Mouse (Mus musculus): ENCODE results near the gene Srsf10. TPM values are rescaled to one million over a fixed set of nuclear protein-coding genes. Genes with fewer than 3 reads are reported as not detected.

The Srsf10 gene
- polyA plus RNA-seq, 1 experiment from 2014 or later = 298 TPM

DNA sequence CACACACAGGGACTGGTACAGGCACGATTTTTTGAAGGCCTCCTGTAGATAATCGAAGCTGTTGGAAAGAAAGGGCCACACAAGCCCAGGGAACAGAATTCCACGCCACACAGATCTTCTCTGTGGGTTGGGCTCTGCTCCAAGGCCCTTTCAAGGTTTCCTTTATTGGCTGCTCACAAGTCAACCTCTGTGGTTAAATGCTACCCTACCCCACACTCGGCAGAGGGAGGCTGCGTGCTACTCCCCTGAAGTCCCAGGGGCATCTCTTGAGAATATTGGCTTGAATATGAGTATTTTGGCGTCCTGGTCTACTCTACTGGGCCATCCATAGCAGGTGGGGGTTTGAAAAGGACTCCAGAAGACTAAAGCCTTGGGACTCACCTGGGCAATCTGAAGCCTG is 40.6 kb downstream of the Srsf10 start:
- WGBS = 76% methylated on average over 6 of the region's 6 CpGs
- Histone ChIP-seq H3K9ac (replicated peaks; ENCODE audit: low read depth, low read length) (no peak overlapping the region), H3K27me3 (ENCODE audit: control insufficient read depth, insufficient read depth, low read length) (no peaks in the 10 kb centered on the region), H3K36me3 (ENCODE audit: control insufficient read depth, insufficient read depth, low read length) (no peaks in the 10 kb centered on the region), H3K4me2 (replicated peaks; ENCODE audit: low read depth, low read length) (no peak overlapping the region), H3K9me3 (ENCODE audit: control insufficient read depth, low read depth, low read length) (no peaks in the 10 kb centered on the region), H3K4me3 (ENCODE audit: low read depth, low read length) (no peak overlapping the region), H3K27ac (ENCODE audit: low read length) (no peak overlapping the region), H3K4me1 (ENCODE audit: control insufficient read depth, insufficient read depth, low read length) (no peaks in the 10 kb centered on the region)
- no peak for ATAC-seq (ENCODE audit: insufficient number of reproducible peaks, insufficient read depth, low FRiP score, low read depth)

DNA sequence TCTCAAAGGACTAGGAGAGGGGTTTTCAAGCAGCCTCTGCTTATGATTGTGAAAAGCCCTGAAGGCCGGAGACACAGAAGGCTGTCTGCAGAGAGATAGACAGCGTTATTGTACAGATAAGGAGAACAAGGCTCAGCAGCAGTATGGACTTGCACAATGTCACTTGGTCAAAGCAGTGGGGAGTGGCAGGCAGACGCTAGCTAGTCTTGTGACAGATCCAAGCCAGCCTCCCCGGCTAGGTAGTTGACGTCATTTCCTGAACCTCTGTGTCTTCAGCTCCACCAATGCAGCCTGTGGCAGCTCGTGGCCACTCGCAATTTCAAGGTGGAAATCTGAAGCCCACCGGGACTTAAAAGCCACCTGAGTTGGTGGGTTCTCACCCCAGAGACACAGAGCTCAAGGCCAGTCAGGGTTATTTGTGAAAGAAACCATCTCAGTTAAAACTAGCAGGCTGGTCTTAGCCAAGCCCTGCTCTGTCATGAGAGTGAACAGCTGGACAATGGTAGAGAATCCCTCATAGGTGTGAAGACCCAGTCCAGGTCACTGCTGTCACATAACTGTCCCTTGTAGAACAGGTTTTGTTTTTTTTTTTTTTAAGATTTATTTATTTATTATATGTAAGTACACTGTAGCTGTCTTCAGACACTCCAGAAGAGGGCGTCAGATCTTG is 43.0 kb downstream of the Srsf10 start:
- H3K4me2 ChIP-seq (replicated peaks; ENCODE audit: low read depth, low read length) = no peak overlapping the region
- no peaks in the 10 kb centered on the region for H3K4me1 ChIP-seq (ENCODE audit: control insufficient read depth, insufficient read depth, low read length)
- no peak overlapping the region for H3K4me3 ChIP-seq (ENCODE audit: low read depth, low read length)
- no peak overlapping the region for H3K9ac ChIP-seq (replicated peaks; ENCODE audit: low read depth, low read length)
- H3K9me3 ChIP-seq (ENCODE audit: control insufficient read depth, low read depth, low read length) = no peaks in the 10 kb centered on the region
- 0 out of 2 replicates have a peak, but pooled peaks have one; percentile 53 for ATAC-seq (ENCODE audit: insufficient number of reproducible peaks, insufficient read depth, low FRiP score, low read depth)
- no peaks in the 10 kb centered on the region for H3K36me3 ChIP-seq (ENCODE audit: control insufficient read depth, insufficient read depth, low read length)
- H3K27ac ChIP-seq (ENCODE audit: low read length) = no peak overlapping the region
- WGBS = 63% methylated on average over 8 of the region's 9 CpGs
- H3K27me3 ChIP-seq (ENCODE audit: control insufficient read depth, insufficient read depth, low read length) = no peaks in the 10 kb centered on the region

DNA sequence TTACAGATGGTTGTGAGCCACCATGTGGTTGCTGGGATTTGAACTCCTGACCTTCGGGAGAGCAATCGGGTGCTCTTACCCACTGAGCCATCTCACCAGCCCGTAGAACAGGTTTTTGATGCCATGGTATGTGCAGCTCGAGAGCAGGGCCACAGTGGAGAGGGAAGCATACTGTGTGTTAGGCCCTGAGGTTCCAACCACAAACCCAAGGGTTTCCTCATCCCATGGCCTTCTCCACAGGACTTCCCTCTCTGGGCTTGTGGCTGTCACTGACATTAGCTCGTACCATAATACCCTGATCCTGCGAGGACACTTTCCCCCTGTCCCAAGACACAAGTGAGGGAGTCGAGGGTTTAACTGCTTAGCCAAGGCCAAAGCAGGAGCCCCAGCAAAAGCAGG is 43.5 kb downstream of the Srsf10 start:
- H3K4me2 ChIP-seq (replicated peaks; ENCODE audit: low read depth, low read length) = no peak overlapping the region
- H3K4me3 ChIP-seq (ENCODE audit: low read depth, low read length) = no peak overlapping the region
- no peaks in the 10 kb centered on the region for H3K4me1 ChIP-seq (ENCODE audit: control insufficient read depth, insufficient read depth, low read length)
- no peak overlapping the region for H3K9ac ChIP-seq (replicated peaks; ENCODE audit: low read depth, low read length)
- H3K27me3 ChIP-seq (ENCODE audit: control insufficient read depth, insufficient read depth, low read length) = no peaks in the 10 kb centered on the region
- H3K27ac ChIP-seq (ENCODE audit: low read length) = no peak overlapping the region
- WGBS = 79% methylated on average over 7 of the region's 7 CpGs
- no peaks in the 10 kb centered on the region for H3K9me3 ChIP-seq (ENCODE audit: control insufficient read depth, low read depth, low read length)
- H3K36me3 ChIP-seq (ENCODE audit: control insufficient read depth, insufficient read depth, low read length) = no peaks in the 10 kb centered on the region
- ATAC-seq (ENCODE audit: insufficient number of reproducible peaks, insufficient read depth, low FRiP score, low read depth) = no peak

DNA sequence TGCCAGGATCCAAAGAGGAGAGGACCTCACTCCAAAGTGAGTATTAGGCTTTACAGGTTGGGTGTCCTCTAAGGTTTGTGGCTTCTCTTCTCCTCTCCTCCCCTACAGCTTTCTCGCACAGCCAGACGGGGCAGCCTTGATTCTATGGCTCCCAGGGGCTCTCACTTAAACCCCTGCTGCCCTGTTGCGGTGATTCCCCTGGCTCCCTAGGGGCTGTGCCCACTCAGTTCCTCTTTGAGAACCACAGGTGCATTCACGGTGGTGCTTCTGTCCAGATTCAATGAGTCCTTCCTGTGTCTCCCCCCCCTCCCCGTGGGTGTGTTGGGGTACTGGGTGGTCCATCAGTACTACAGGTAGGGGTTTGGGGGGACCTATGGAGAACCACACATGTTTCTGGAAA is 44.5 kb downstream of the Srsf10 start:
- WGBS = 79% methylated on average over 5 of the region's 5 CpGs
- ATAC-seq (ENCODE audit: insufficient number of reproducible peaks, insufficient read depth, low FRiP score, low read depth) = no peak

DNA sequence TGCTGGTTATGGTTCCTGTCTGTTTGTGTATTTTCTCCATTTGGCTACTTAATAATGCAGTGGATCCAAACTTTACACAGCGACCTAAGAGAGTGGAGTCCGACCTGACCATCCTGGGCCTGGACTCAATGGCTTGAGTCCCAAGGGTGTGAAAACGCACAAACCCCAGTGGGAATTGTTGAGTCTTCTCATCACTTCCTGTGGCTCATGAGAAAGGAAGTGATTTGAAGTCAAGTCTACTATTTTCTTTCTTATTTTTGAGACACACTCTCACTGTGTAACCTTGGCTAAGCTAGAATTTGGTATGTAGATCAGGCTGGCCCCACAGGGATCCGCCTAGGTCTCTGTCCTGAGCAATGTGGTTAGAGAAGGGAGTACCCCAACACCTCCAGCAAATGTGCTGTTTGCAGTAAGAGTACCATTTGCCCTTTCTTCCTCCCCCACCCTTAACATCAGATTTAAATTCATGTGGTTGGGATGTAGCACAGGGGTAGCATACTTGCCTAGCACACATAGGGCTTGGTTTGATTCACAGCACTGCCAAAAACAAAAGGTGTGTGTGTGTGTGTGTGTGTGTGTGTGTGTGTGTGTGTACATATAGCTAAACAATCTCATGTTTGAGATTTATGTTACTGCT is 47.2 kb downstream of the Srsf10 start:
- Histone ChIP-seq H3K9ac (replicated peaks; ENCODE audit: low read depth, low read length) (no peak overlapping the region), H3K36me3 (ENCODE audit: control insufficient read depth, insufficient read depth, low read length) (no peaks in the 10 kb centered on the region), H3K9me3 (ENCODE audit: control insufficient read depth, low read depth, low read length) (no peaks in the 10 kb centered on the region), H3K4me3 (ENCODE audit: low read depth, low read length) (no peak overlapping the region), H3K27me3 (ENCODE audit: control insufficient read depth, insufficient read depth, low read length) (no peaks in the 10 kb centered on the region), H3K27ac (ENCODE audit: low read length) (no peak overlapping the region), H3K4me2 (replicated peaks; ENCODE audit: low read depth, low read length) (no peak overlapping the region), H3K4me1 (ENCODE audit: control insufficient read depth, insufficient read depth, low read length) (no peaks in the 10 kb centered on the region)
- no peak for ATAC-seq (ENCODE audit: insufficient number of reproducible peaks, insufficient read depth, low FRiP score, low read depth)
- 91% methylated on average over 4 of the region's 4 CpGs for WGBS

More for the DNA sequence above, 44.5 kb downstream of the Srsf10 start:
- H3K9me3 ChIP-seq (ENCODE audit: control insufficient read depth, low read depth, low read length) = no peaks in the 10 kb centered on the region
- H3K27me3 ChIP-seq (ENCODE audit: control insufficient read depth, insufficient read depth, low read length) = no peaks in the 10 kb centered on the region
- H3K4me1 ChIP-seq (ENCODE audit: control insufficient read depth, insufficient read depth, low read length) = no peaks in the 10 kb centered on the region
- H3K4me2 ChIP-seq (replicated peaks; ENCODE audit: low read depth, low read length) = no peak overlapping the region
- H3K9ac ChIP-seq (replicated peaks; ENCODE audit: low read depth, low read length) = no peak overlapping the region
- H3K4me3 ChIP-seq (ENCODE audit: low read depth, low read length) = no peak overlapping the region
- H3K36me3 ChIP-seq (ENCODE audit: control insufficient read depth, insufficient read depth, low read length) = no peaks in the 10 kb centered on the region
- H3K27ac ChIP-seq (ENCODE audit: low read length) = no peak overlapping the region

DNA sequence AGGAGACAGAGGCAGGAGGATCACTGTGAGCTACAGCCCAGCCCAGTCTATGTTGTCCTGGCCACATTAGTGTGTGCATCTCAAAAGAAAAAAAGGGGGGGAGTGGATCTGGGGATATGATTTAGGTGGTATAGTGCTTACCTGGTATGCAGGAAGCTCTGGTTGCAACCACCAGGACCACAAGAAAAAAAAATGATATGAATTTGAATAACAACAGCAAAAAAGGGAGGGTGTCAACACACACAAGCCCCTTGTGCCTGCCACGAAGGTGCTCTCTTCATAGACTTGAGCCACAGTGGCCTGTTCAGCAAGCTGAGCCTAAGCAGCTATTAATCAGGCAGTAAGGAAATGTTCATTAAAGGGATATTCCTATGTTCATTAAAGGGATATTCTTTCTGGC is 49.3 kb downstream of the Srsf10 start:
- Histone ChIP-seq H3K36me3 (ENCODE audit: control insufficient read depth, insufficient read depth, low read length) (no peaks in the 10 kb centered on the region), H3K27ac (ENCODE audit: low read length) (no peak overlapping the region), H3K9ac (replicated peaks; ENCODE audit: low read depth, low read length) (no peak overlapping the region), H3K9me3 (ENCODE audit: control insufficient read depth, low read depth, low read length) (no peaks in the 10 kb centered on the region), H3K4me3 (ENCODE audit: low read depth, low read length) (no peak overlapping the region), H3K4me2 (replicated peaks; ENCODE audit: low read depth, low read length) (no peak overlapping the region), H3K27me3 (ENCODE audit: control insufficient read depth, insufficient read depth, low read length) (no peaks in the 10 kb centered on the region), H3K4me1 (ENCODE audit: control insufficient read depth, insufficient read depth, low read length) (no peaks in the 10 kb centered on the region)
- 52% methylated on average over 1 of the region's 1 CpGs for WGBS
- no peak for ATAC-seq (ENCODE audit: insufficient number of reproducible peaks, insufficient read depth, low FRiP score, low read depth)

DNA sequence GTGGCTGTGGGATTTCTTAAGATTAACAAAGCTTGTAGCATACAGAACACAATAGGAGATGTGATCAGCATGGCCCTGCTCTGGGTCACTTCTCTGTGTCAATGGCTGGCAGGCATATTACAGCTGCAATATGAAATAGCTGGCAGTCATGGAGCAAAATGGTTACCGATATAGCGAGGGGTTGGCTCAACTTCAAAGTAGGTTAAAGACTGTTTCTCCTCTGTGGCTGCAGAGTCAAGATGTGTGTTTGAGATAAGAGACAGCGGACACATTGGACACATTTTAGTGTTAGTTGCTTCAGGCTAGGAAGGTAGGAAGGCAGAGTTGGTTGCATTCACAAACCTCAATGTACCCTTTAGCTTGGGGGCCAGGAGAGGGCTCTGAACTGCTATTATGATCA is 51.1 kb downstream of the Srsf10 start:
- H3K27me3 ChIP-seq (ENCODE audit: control insufficient read depth, insufficient read depth, low read length) = no peaks in the 10 kb centered on the region
- H3K9me3 ChIP-seq (ENCODE audit: control insufficient read depth, low read depth, low read length) = no peaks in the 10 kb centered on the region
- no peaks in the 10 kb centered on the region for H3K36me3 ChIP-seq (ENCODE audit: control insufficient read depth, insufficient read depth, low read length)
- WGBS = 72% methylated on average over 3 of the region's 3 CpGs
- no peaks in the 10 kb centered on the region for H3K4me1 ChIP-seq (ENCODE audit: control insufficient read depth, insufficient read depth, low read length)
- no peak overlapping the region for H3K4me2 ChIP-seq (replicated peaks; ENCODE audit: low read depth, low read length)
- no peak overlapping the region for H3K4me3 ChIP-seq (ENCODE audit: low read depth, low read length)
- no peak overlapping the region for H3K9ac ChIP-seq (replicated peaks; ENCODE audit: low read depth, low read length)
- ATAC-seq (ENCODE audit: insufficient number of reproducible peaks, insufficient read depth, low FRiP score, low read depth) = no peak
- no peak overlapping the region for H3K27ac ChIP-seq (ENCODE audit: low read length)

DNA sequence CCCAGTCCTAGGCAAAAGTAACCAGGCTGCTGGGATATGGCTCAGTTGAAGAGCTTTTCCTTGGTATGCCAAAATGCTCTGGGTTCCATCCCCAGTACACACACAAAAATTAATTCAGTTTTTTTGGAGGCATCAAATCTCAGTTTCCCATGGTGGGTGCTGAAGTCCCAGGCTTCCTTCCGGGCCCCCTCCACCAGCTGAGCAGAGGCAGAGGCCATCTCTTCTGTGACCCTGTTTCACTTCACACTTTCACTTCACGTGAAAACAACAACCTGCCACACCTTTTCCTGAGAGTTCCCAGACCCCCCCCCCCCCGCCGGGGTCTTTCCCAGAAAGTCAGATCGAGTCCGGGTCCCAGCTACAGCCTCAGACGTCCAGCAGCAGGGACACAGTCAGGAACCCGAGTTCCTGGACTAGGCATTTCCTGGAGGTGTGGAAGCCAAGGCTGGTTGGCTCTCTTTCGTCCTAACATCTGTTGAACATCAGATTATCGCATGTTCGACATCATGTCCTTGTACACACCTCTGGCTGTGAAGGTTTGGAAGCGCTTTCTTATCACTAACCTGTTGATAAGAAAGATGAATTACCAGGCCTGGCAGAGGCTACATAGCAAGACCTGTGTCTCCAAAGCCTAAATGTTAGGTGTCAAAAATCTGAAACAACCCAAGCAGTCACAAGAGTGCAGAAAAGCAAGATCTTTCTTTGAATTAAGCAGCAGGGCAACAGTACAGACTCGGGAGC is 53.9 kb downstream of the Srsf10 start:
- ATAC-seq (ENCODE audit: insufficient number of reproducible peaks, insufficient read depth, low FRiP score, low read depth) = no peak
- no peak overlapping the region for H3K27ac ChIP-seq (ENCODE audit: low read length)
- H3K27me3 ChIP-seq (ENCODE audit: control insufficient read depth, insufficient read depth, low read length) = no peaks in the 10 kb centered on the region
- no peaks in the 10 kb centered on the region for H3K9me3 ChIP-seq (ENCODE audit: control insufficient read depth, low read depth, low read length)
- WGBS = 36% methylated on average over 13 of the region's 13 CpGs
- H3K36me3 ChIP-seq (ENCODE audit: control insufficient read depth, insufficient read depth, low read length) = no peaks in the 10 kb centered on the region
- H3K9ac ChIP-seq (replicated peaks; ENCODE audit: low read depth, low read length) = no peak overlapping the region
- H3K4me2 ChIP-seq (replicated peaks; ENCODE audit: low read depth, low read length) = no peak overlapping the region
- H3K4me1 ChIP-seq (ENCODE audit: control insufficient read depth, insufficient read depth, low read length) = no peaks in the 10 kb centered on the region
- no peak overlapping the region for H3K4me3 ChIP-seq (ENCODE audit: low read depth, low read length)

Data from stomach, embryonic 14.5 days (tissue).